Mouse (Mus musculus) heart, postnatal 0 days (tissue): ENCODE data around the gene Dhrs2. TPM values are rescaled to one million over a fixed set of nuclear protein-coding genes. Genes with fewer than 3 reads are reported as not detected.

ENCODE experiments used
- ATAC-seq: fragments of 200-750 bp; cut with Nextera tagmentation; 2 replicates; pipeline ENCODE4 v1.8.0; 2017; ENCODE audit warnings: low read depth, moderate number of reproducible peaks, moderate library complexity; ENCODE audit not compliant: insufficient read depth
- DNase-seq: peaks from one replicate; pipeline ENCODE4 v3.0.0-alpha.2; 2016; ENCODE audit warnings: low spot score
- H3K27ac ChIP-seq: fragments of 300-500 bp; sonication (generic); 2 replicates; pipeline ENCODE4 v1.5.1; 2014; ENCODE audit warnings: low read depth, mild to moderate bottlenecking
- H3K27me3 ChIP-seq: fragments of 300-500 bp; sonication (generic); 2 replicates; pipeline ENCODE4 v1.6.1; 2014; ENCODE audit warnings: low read length, mixed read lengths; ENCODE audit not compliant: control insufficient read depth, insufficient read depth
- H3K36me3 ChIP-seq: fragments of 300-500 bp; sonication (generic); replicated peaks from 2 replicates; pipeline ENCODE4 v1.6.1; 2014; ENCODE audit warnings: low read length, mixed read lengths; ENCODE audit not compliant: control insufficient read depth, insufficient read depth
- H3K4me1 ChIP-seq: fragments of 300-500 bp; sonication (generic); 2 replicates; pipeline ENCODE4 v1.6.1; 2014; ENCODE audit warnings: antibody characterized with exemption; ENCODE audit not compliant: control insufficient read depth, insufficient read depth
- H3K4me2 ChIP-seq: fragments of 300-500 bp; sonication (generic); 2 replicates; pipeline ENCODE4 v1.6.1; 2014; ENCODE audit warnings: low read depth, mild to moderate bottlenecking, low read length, moderate library complexity
- H3K4me3 ChIP-seq: fragments of 300-500 bp; sonication (generic); 2 replicates; pipeline ENCODE4 v1.5.1; 2014; ENCODE audit warnings: low read depth, low read length
- H3K9ac ChIP-seq: fragments of 300-500 bp; sonication (generic); replicated peaks from 2 replicates; pipeline ENCODE4 v1.6.1; 2014; ENCODE audit warnings: low read depth, low read length, mixed read lengths
- H3K9me3 ChIP-seq: fragments of 300-500 bp; sonication (generic); replicated peaks from 2 replicates; pipeline ENCODE4 v1.6.1; 2016; ENCODE audit warnings: low read length; ENCODE audit not compliant: control insufficient read depth
- CTCF ChIP-seq: IDR thresholded peaks from 2 replicates; pipeline ENCODE4 v1.5.1; 2016; ENCODE audit warnings: antibody characterized with exemption, control low read depth, low read depth
- EP300 ChIP-seq: IDR thresholded peaks from 2 replicates; pipeline ENCODE4 v1.6.1; 2016; ENCODE audit warnings: antibody characterized with exemption, low read depth
- WGBS: fragments of 180-500 bp; shearing (Covaris S2); extraction: QIAGEN DNeasy Blood & Tissue Kit; methylation state at CpG from one replicate; pipeline ENCODE4 v1.1.7; 2014; 5-methylcytosine and 5-hydroxymethylcytosine counted together
- polyA plus RNA-seq: library from polyadenylated mRNA; unstranded; fragments of >200 nt; fragmentation: Nextera tagmentation; extraction: Ambion mirVana; gene quantifications from 2 replicates; pipeline ENCODE4 v1.2.1, GENCODE M21; 2015
- total RNA-seq: library from RNA; depleted of rRNA; stranded (reverse); fragments of >200 nt; gene quantifications from 2 replicates; pipeline ENCODE4 v1.2.3, GENCODE M21; 2014; ENCODE audit warnings: low replicate concordance; rRNA removed

Gene Dhrs2
- total and polyA plus RNA-seq, 2 experiments from 2014 or later = not detected

GRCm38 (mm10) chr14:55253580-55253979, 31.8 kb downstream of the Dhrs2 start:
- Histone ChIP-seq H3K9me3 (no peaks in the 10 kb centered on the region), H3K4me1 (no peaks in the 10 kb centered on the region), H3K27ac (no peak overlapping the region), H3K4me2 (no peak overlapping the region), H3K9ac (no peak overlapping the region), H3K27me3 (no peaks in the 10 kb centered on the region), H3K36me3 (no peaks in the 10 kb centered on the region), H3K4me3 (no peak overlapping the region)
- ATAC-seq (no peak; the same call in 1 of the 2 replicates), DNase-seq (no peak)
- WGBS = 52% methylated on average over 4 of the region's 4 CpGs
- TF ChIP-seq CTCF (no peak), EP300 (no peak)

- no peak for ATAC-seq
- Histone ChIP-seq H3K4me1 (no peaks in the 10 kb centered on the region), H3K4me3 (no peak overlapping the region), H3K27me3 (no peaks in the 10 kb centered on the region), H3K4me2 (no peak overlapping the region), H3K9ac (no peak overlapping the region), H3K9me3 (no peaks in the 10 kb centered on the region), H3K36me3 (no peaks in the 10 kb centered on the region), H3K27ac (no peak overlapping the region)
- 70% methylated on average over 6 of the region's 6 CpGs for WGBS
- no peak for TF ChIP-seq CTCF
- TF ChIP-seq EP300 = no peak
- DNase-seq = no peak
Measured at GRCm38 (mm10) chr14:55255443-55255842, 33.6 kb downstream of the Dhrs2 start.

- 24% methylated on average over 3 of the region's 3 CpGs for WGBS
- Histone ChIP-seq H3K4me3 (no peak overlapping the region), H3K4me2 (no peak overlapping the region), H3K4me1 (no peaks in the 10 kb centered on the region), H3K9me3 (no peaks in the 10 kb centered on the region), H3K36me3 (no peaks in the 10 kb centered on the region), H3K27ac (no peak overlapping the region), H3K9ac (no peak overlapping the region), H3K27me3 (no peaks in the 10 kb centered on the region)
- ATAC-seq (peak; percentile 55; the same call in 1 of the 2 replicates), DNase-seq (peak; percentile 24)
- peak; percentile 76 for TF ChIP-seq CTCF
- TF ChIP-seq EP300 = no peak
Measured at GRCm38 (mm10) chr14:55271158-55271557, 49.4 kb downstream of the Dhrs2 start.

GRCm38 (mm10) chr14:55273023-55273422, 51.2 kb downstream of the Dhrs2 start:
- Histone ChIP-seq H3K4me3 (no peak overlapping the region), H3K4me1 (no peaks in the 10 kb centered on the region), H3K36me3 (no peaks in the 10 kb centered on the region), H3K27me3 (no peaks in the 10 kb centered on the region), H3K9ac (no peak overlapping the region), H3K27ac (no peak overlapping the region), H3K9me3 (no peaks in the 10 kb centered on the region), H3K4me2 (no peak overlapping the region)
- no peak for ATAC-seq
- no peak for TF ChIP-seq CTCF
- no peak for TF ChIP-seq EP300
- WGBS = 52% methylated on average over 4 of the region's 4 CpGs
- no peak for DNase-seq

GRCm38 (mm10) chr14:55274810-55275209, 53.0 kb downstream of the Dhrs2 start:
- H3K9me3 ChIP-seq = no peaks in the 10 kb centered on the region
- H3K4me1 ChIP-seq = no peaks in the 10 kb centered on the region
- ATAC-seq (no peak), DNase-seq (no peak)
- no peak overlapping the region for H3K27ac ChIP-seq
- no peak overlapping the region for H3K9ac ChIP-seq
- WGBS = 80% methylated on average over 6 of the region's 6 CpGs
- H3K27me3 ChIP-seq = no peaks in the 10 kb centered on the region
- H3K4me2 ChIP-seq = no peak overlapping the region
- no peak overlapping the region for H3K4me3 ChIP-seq
- TF ChIP-seq CTCF = no peak
- no peak for TF ChIP-seq EP300
- H3K36me3 ChIP-seq = no peaks in the 10 kb centered on the region

- H3K9ac ChIP-seq = no peak overlapping the region
Measured at GRCm38 (mm10) chr14:55279322-55280069, 57.7 kb downstream of the Dhrs2 start.

More at GRCm38 (mm10) chr14:55279322-55280069, 57.7 kb downstream of the Dhrs2 start:
- no peak overlapping the region for H3K4me3 ChIP-seq
- H3K4me2 ChIP-seq = no peak overlapping the region
- no peaks in the 10 kb centered on the region for H3K36me3 ChIP-seq
- no peak for TF ChIP-seq EP300
- TF ChIP-seq CTCF = no peak
- ATAC-seq (no peak), DNase-seq (no peak)
- H3K27me3 ChIP-seq = no peaks in the 10 kb centered on the region
- H3K9me3 ChIP-seq = no peaks in the 10 kb centered on the region
- no peak overlapping the region for H3K27ac ChIP-seq
- H3K4me1 ChIP-seq = no peaks in the 10 kb centered on the region
- WGBS = 79% methylated on average over 7 of the region's 7 CpGs

Other genes starting within 250 kb of the Dhrs2 start
- gene Gm17428, start 245.1 kb upstream of the Dhrs2 start, total RNA-seq = not detected in 2 replicates
- gene Gm17428, start 245.1 kb upstream of the Dhrs2 start, polyA plus RNA-seq = not detected in 2 replicates
- 4,273 and 4,731 TPM in 2 replicates for gene Myh7, start 227.4 kb upstream of the Dhrs2 start, total RNA-seq
- gene Myh7, start 227.4 kb upstream of the Dhrs2 start, polyA plus RNA-seq = 1,026 and 1,537 TPM in 2 replicates
- gene Ngdn, start 206.6 kb upstream of the Dhrs2 start, total RNA-seq = 20.2 and 50.1 TPM in 2 replicates
- 50.0 and 50.9 TPM in 2 replicates for gene Ngdn, start 206.6 kb upstream of the Dhrs2 start, polyA plus RNA-seq
- 1.8 and 1.9 TPM in 2 replicates for gene Zfhx2, start 129.7 kb upstream of the Dhrs2 start, total RNA-seq
- gene Zfhx2, start 129.7 kb upstream of the Dhrs2 start, polyA plus RNA-seq = 1.1 and 1.2 TPM in 2 replicates
- gene Thtpa, start 127.2 kb upstream of the Dhrs2 start, total RNA-seq = 12.2 and 17.7 TPM in 2 replicates
- 13.3 and 13.4 TPM in 2 replicates for gene Thtpa, start 127.2 kb upstream of the Dhrs2 start, polyA plus RNA-seq
- gene Ap1g2, start 115.4 kb upstream of the Dhrs2 start, total RNA-seq = 0.93 and 3.9 TPM in 2 replicates
- 5.6 and 5.7 TPM in 2 replicates for gene Ap1g2, start 115.4 kb upstream of the Dhrs2 start, polyA plus RNA-seq
- gene Jph4, start 105.1 kb upstream of the Dhrs2 start, total RNA-seq = 0.15 and 0.38 TPM in 2 replicates
- gene Jph4, start 105.1 kb upstream of the Dhrs2 start, polyA plus RNA-seq = 0.03 and 0.10 TPM in 2 replicates